Mouse (Mus musculus) liver, postnatal 0 days (tissue): ENCODE data around the gene Kctd19. TPM values are rescaled to one million over a fixed set of nuclear protein-coding genes. Genes with fewer than 3 reads are reported as not detected.

ENCODE experiments used
- ATAC-seq: fragments of 200-750 bp; cut with Nextera tagmentation; 2 replicates; pipeline ENCODE4 v1.8.0; 2017; ENCODE audit warnings: mild to moderate bottlenecking, moderate library complexity
- DNase-seq: peaks from one replicate; pipeline ENCODE4 v3.0.0-alpha.2; 2016
- H3K27ac ChIP-seq: fragments of 300-500 bp; sonication (generic); 2 replicates; pipeline ENCODE4 v1.5.1; 2014; ENCODE audit warnings: antibody characterized with exemption, moderate library complexity, mild to moderate bottlenecking, low read depth
- H3K27me3 ChIP-seq: fragments of 300-500 bp; sonication (generic); 2 replicates; pipeline ENCODE4 v1.6.1; 2014; ENCODE audit warnings: low read length, control low read depth, mixed read lengths; ENCODE audit not compliant: insufficient read depth
- H3K36me3 ChIP-seq: fragments of 300-500 bp; sonication (generic); replicated peaks from 2 replicates; pipeline ENCODE4 v1.6.1; 2014; ENCODE audit warnings: mild to moderate bottlenecking, control low read depth, low read length, moderate library complexity, mixed read lengths; ENCODE audit not compliant: insufficient read depth
- H3K4me1 ChIP-seq: fragments of 300-500 bp; sonication (generic); 2 replicates; pipeline ENCODE4 v1.6.1; 2014; ENCODE audit warnings: antibody characterized with exemption, mild to moderate bottlenecking, control low read depth; ENCODE audit not compliant: insufficient read depth
- H3K4me2 ChIP-seq: fragments of 300-500 bp; sonication (generic); 2 replicates; pipeline ENCODE4 v1.6.1; 2014; ENCODE audit warnings: low read depth, mild to moderate bottlenecking, low read length, moderate library complexity, mixed read lengths
- H3K4me3 ChIP-seq: fragments of 300-500 bp; sonication (generic); 2 replicates; pipeline ENCODE4 v1.5.1; 2014; ENCODE audit warnings: low read depth, low read length
- H3K9ac ChIP-seq: fragments of 300-500 bp; sonication (generic); replicated peaks from 2 replicates; pipeline ENCODE4 v1.6.1; 2014; ENCODE audit warnings: mild to moderate bottlenecking, moderate library complexity
- H3K9me3 ChIP-seq: fragments of 300-500 bp; sonication (generic); 2 replicates; pipeline ENCODE4 v1.6.1; 2016; ENCODE audit warnings: mild to moderate bottlenecking, control low read depth, low read length, mixed read lengths
- CTCF ChIP-seq: sonication (generic); IDR thresholded peaks from 2 replicates; pipeline ENCODE4 v1.5.1; 2016; ENCODE audit warnings: antibody characterized with exemption, low read depth
- EP300 ChIP-seq: IDR thresholded peaks from 2 replicates; pipeline ENCODE4 v1.6.1; 2016; ENCODE audit warnings: antibody characterized with exemption, low read depth, mild to moderate bottlenecking
- WGBS: fragments of 180-500 bp; shearing (Covaris S2); extraction: QIAGEN DNeasy Blood & Tissue Kit; methylation state at CpG from one replicate; pipeline ENCODE4 v1.1.7; 2014; ENCODE audit not compliant: insufficient replicate concordance; 5-methylcytosine and 5-hydroxymethylcytosine counted together
- polyA plus RNA-seq: library from polyadenylated mRNA; unstranded; fragments of >200 nt; fragmentation: Nextera tagmentation; extraction: Ambion mirVana; gene quantifications from 2 replicates; pipeline ENCODE4 v1.2.1, GENCODE M21; 2015

Gene Kctd19
- polyA plus RNA-seq, 1 experiment from 2014 or later, result not detected

GRCm38 (mm10) chr8:105349096-105349771 is 64.1 kb downstream of the Kctd19 start:
- ATAC-seq (no peak), DNase-seq (peak; percentile 19)
- WGBS, result 2% methylated on average over 24 of the region's 48 CpGs
- Histone ChIP-seq H3K9me3 (no peaks in the 10 kb centered on the region), H3K27ac (no peak overlapping the region), H3K36me3 (no peaks in the 10 kb centered on the region), H3K4me3 (peak overlapping the region; percentile 63), H3K9ac (peak overlapping the region; percentile 38), H3K4me1 (peaks cover 39% of the 10 kb centered on the region), H3K27me3 (peaks cover 43% of the 10 kb centered on the region), H3K4me2 (peak overlapping the region; percentile 83)
- TF ChIP-seq EP300 (no peak), CTCF (no peak)

- under 1% methylated on average over 34 of the region's 34 CpGs for WGBS
- TF ChIP-seq CTCF (peak; percentile 20; the same call in 1 of the 2 replicates), EP300 (no peak)
- Histone ChIP-seq H3K36me3 (no peaks in the 10 kb centered on the region), H3K27ac (peak within 1 kb of the TSS; percentile 41), H3K4me3 (peak within 1 kb of the TSS; percentile 63), H3K4me2 (peak within 1 kb of the TSS; percentile 83), H3K27me3 (peaks cover 43% of the 10 kb centered on the region), H3K9ac (peak within 1 kb of the TSS; percentile 59), H3K4me1 (peaks cover 39% of the 10 kb centered on the region), H3K9me3 (no peaks in the 10 kb centered on the region)
- DNase-seq (peak; percentile 45), ATAC-seq (no peak)
Measured at GRCm38 (mm10) chr8:105348450-105349095, 64.7 kb downstream of the Kctd19 start, which contains the start of gene Slc9a5. Gene Slc9a5, plus strand, starts transcription at chr8:105348843.

GRCm38 (mm10) chr8:105347428-105348221 is 65.7 kb downstream of the Kctd19 start, which contains the start of gene Fhod1:
Gene Fhod1, minus strand, starts transcription at chr8:105347953.
- Histone ChIP-seq H3K4me3 (peak within 1 kb of the TSS; percentile 63), H3K4me1 (peaks cover 39% of the 10 kb centered on the region), H3K27ac (peak within 1 kb of the TSS; percentile 41), H3K27me3 (peaks cover 43% of the 10 kb centered on the region), H3K9ac (peak within 1 kb of the TSS; percentile 59), H3K36me3 (no peaks in the 10 kb centered on the region; the same call in 1 of the 2 replicates), H3K9me3 (no peaks in the 10 kb centered on the region), H3K4me2 (peak within 1 kb of the TSS; percentile 83)
- under 1% methylated on average over 53 of the region's 53 CpGs for WGBS
- ATAC-seq (peak; percentile 86), DNase-seq (peak; percentile 91)
- peak; percentile 30; the same call in 1 of the 2 replicates for TF ChIP-seq CTCF
- no peak for TF ChIP-seq EP300

- Histone ChIP-seq H3K9me3 (no peaks in the 10 kb centered on the region), H3K4me2 (peak overlapping the region; percentile 83), H3K4me3 (peak overlapping the region; percentile 63), H3K4me1 (peaks cover 39% of the 10 kb centered on the region), H3K9ac (peak overlapping the region; percentile 59), H3K27me3 (peaks cover 43% of the 10 kb centered on the region), H3K36me3 (no peaks in the 10 kb centered on the region; the same call in 1 of the 2 replicates), H3K27ac (peak overlapping the region; percentile 41)
- WGBS, result 9% methylated on average over 30 of the region's 34 CpGs
- TF ChIP-seq CTCF, result no peak
- TF ChIP-seq EP300, result no peak
- DNase-seq (peak; percentile 43), ATAC-seq (0 out of 2 replicates have a peak, but pooled peaks have one; percentile 2)
Measured at GRCm38 (mm10) chr8:105346611-105347427, 66.5 kb downstream of the Kctd19 start.

GRCm38 (mm10) chr8:105345061-105345975 is 68.0 kb downstream of the Kctd19 start:
- no peaks in the 10 kb centered on the region for H3K9me3 ChIP-seq
- TF ChIP-seq CTCF, result no peak
- TF ChIP-seq EP300, result no peak
- DNase-seq (peak; percentile 46), ATAC-seq (no peak)
- H3K4me2 ChIP-seq, result peak overlapping the region; percentile 83
- H3K9ac ChIP-seq, result no peak overlapping the region
- no peak overlapping the region for H3K4me3 ChIP-seq
- peaks cover 32% of the 10 kb centered on the region for H3K27me3 ChIP-seq
- H3K4me1 ChIP-seq, result peaks cover 42% of the 10 kb centered on the region
- WGBS, result 37% methylated on average over 7 of the region's 7 CpGs
- H3K36me3 ChIP-seq, result no peaks in the 10 kb centered on the region; the same call in 1 of the 2 replicates
- peak overlapping the region; percentile 52 for H3K27ac ChIP-seq
